Mouse (Mus musculus) midbrain, embryonic 16.5 days (tissue): ENCODE measurements around the gene Capn11. TPM values are rescaled to one million over a fixed set of nuclear protein-coding genes. Genes with fewer than 3 reads are reported as not detected.
A peak's percentile ranks its signal among the peaks of the same experiment; 100 is the strongest.

Experiments
- ATAC-seq: fragments of 200-750 bp; cut with Nextera tagmentation; 2 replicates; pipeline ENCODE4 v1.8.0; 2017; ENCODE audit warnings: moderate TSS enrichment
- H3K27ac ChIP-seq: fragments of 300-500 bp; sonication (generic); 2 replicates; pipeline ENCODE4 v1.5.1; 2014; ENCODE audit warnings: mild to moderate bottlenecking, low read length, mixed read lengths
- H3K27me3 ChIP-seq: fragments of 300-500 bp; sonication (generic); 2 replicates; pipeline ENCODE4 v1.6.1; 2014; ENCODE audit warnings: low read depth, low read length, mixed read lengths; ENCODE audit not compliant: control insufficient read depth, insufficient read depth
- H3K36me3 ChIP-seq: fragments of 300-500 bp; sonication (generic); 2 replicates; pipeline ENCODE4 v1.6.1; 2014; ENCODE audit warnings: mild to moderate bottlenecking, low read length, moderate library complexity, mixed read lengths; ENCODE audit not compliant: control insufficient read depth, insufficient read depth
- H3K4me1 ChIP-seq: fragments of 300-500 bp; sonication (generic); 2 replicates; pipeline ENCODE4 v1.6.1; 2014; ENCODE audit warnings: mild to moderate bottlenecking, low read length, mixed read lengths; ENCODE audit not compliant: control insufficient read depth, insufficient read depth
- H3K4me2 ChIP-seq: fragments of 300-500 bp; sonication (generic); 2 replicates; pipeline ENCODE4 v1.6.1; 2014; ENCODE audit warnings: mild to moderate bottlenecking, low read length, mixed read lengths
- H3K4me3 ChIP-seq: fragments of 300-500 bp; sonication (generic); 2 replicates; pipeline ENCODE4 v1.5.1; 2014; ENCODE audit warnings: low read depth, mild to moderate bottlenecking, low read length, moderate library complexity, mixed read lengths
- H3K9ac ChIP-seq: fragments of 300-500 bp; sonication (generic); 2 replicates; pipeline ENCODE4 v1.6.1; 2014; ENCODE audit warnings: low read depth, low read length, mixed read lengths
- H3K9me3 ChIP-seq: fragments of 300-500 bp; sonication (generic); replicated peaks from 2 replicates; pipeline ENCODE4 v1.6.1; 2014; ENCODE audit warnings: mild to moderate bottlenecking, low read length, mixed read lengths; ENCODE audit not compliant: control insufficient read depth, poor library complexity, severe bottlenecking
- WGBS: fragments of 180-500 bp; shearing (Covaris S2); extraction: QIAGEN DNeasy Blood & Tissue Kit; methylation state at CpG from one replicate; pipeline ENCODE4 v1.1.7; 2014; 5-methylcytosine and 5-hydroxymethylcytosine counted together
- polyA plus RNA-seq: library from polyadenylated mRNA; unstranded; fragments of >200 nt; fragmentation: Nextera tagmentation; extraction: Ambion mirVana; gene quantifications from 2 replicates; pipeline ENCODE4 v1.2.1, GENCODE M21; 2015

Gene Capn11
- polyA plus RNA-seq, 1 experiment from 2014 or later = 0.89 TPM

DNA sequence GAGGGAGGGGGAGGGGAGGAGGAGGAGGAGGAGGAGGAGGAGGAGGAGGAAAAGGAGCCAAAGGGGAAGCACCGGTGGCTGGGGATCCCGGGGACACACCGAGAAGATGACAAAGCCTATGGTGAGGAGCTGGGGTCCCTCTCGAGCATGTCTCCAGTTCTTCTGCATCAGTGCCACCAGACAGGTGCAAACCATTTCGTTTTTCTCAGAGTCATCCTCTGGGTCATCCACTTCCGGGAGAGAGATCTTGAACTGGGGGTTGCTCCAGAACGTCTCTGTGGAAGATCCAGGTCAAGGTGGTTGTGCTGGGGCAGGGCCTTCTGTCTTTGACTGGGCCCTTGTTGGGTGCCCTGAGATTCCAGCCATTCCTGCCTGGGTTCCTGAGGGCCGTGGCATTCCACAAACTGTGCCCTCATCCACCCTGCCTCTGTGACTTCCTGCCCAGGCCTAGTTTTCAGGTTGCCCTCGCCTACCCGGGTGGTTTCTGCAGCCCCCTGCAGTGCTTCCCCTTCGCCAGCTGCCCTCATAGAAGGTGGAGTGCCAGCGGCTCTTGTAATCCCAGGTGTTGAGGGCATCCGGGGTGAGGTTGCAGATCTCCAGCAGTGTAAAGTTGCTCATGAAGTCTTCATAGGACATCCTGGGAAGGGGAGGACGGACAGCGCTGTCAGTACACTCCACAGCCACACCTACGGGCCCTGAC, 20.4 kb downstream of the Capn11 start:
- Histone ChIP-seq H3K4me1 (no peaks in the 10 kb centered on the region), H3K27me3 (no peaks in the 10 kb centered on the region), H3K4me3 (no peak overlapping the region), H3K27ac (no peak overlapping the region), H3K9ac (no peak overlapping the region), H3K36me3 (no peaks in the 10 kb centered on the region), H3K9me3 (no peaks in the 10 kb centered on the region), H3K4me2 (no peak overlapping the region)
- ATAC-seq = no peak
- WGBS = 82% methylated on average over 16 of the region's 16 CpGs

DNA sequence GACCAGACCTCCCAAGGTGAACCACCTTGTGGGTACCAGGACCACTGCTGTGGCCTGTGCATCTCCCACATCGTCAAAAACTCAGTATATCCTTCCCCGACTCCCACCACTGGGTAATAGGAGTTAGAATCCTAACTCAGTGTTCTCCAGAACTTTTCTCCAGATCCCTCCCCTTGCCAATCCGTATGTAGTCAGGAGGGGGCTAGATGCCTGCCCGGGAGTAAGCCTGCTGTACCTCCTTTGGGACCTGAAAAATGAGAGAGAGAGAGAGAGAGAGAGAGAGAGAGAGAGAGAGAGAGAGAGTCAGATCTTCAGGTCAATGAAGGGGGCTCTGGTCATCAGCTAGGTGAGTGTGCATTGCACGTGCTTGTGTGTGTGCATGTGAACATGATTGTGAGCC, 25.1 kb downstream of the Capn11 start:
- no peak overlapping the region for H3K9ac ChIP-seq
- ATAC-seq = no peak
- H3K36me3 ChIP-seq = no peaks in the 10 kb centered on the region
- 87% methylated on average over 5 of the region's 5 CpGs for WGBS
- H3K27ac ChIP-seq = no peak overlapping the region
- no peak overlapping the region for H3K4me2 ChIP-seq
- H3K4me3 ChIP-seq = no peak overlapping the region
- peaks cover 3% of the 10 kb centered on the region; the same call in 1 of the 2 replicates for H3K4me1 ChIP-seq
- no peaks in the 10 kb centered on the region for H3K27me3 ChIP-seq
- no peaks in the 10 kb centered on the region for H3K9me3 ChIP-seq

DNA sequence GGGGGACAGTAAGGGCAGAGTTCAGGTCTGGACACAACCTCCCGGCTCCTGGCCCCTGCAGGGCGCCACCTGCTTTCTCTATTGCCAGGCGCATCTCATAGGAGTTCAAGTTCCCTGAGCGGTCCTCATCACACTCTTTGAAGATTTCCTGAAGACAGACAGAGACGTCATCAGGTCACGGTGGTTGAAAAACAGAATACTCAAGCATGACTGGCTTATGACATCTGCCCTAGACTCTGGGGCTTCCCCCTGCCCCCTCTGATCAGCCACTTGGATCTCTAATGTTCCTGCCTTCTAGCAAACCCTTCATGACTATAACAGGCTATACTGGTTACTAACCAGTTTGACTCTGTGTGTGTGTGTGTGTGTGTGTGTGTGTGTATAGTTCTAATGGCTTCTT, 27.2 kb downstream of the Capn11 start:
- no peaks in the 10 kb centered on the region for H3K36me3 ChIP-seq
- no peaks in the 10 kb centered on the region for H3K27me3 ChIP-seq
- 74% methylated on average over 6 of the region's 6 CpGs for WGBS
- H3K27ac ChIP-seq = no peak overlapping the region
- no peak overlapping the region for H3K4me3 ChIP-seq
- H3K4me2 ChIP-seq = no peak overlapping the region
- H3K9me3 ChIP-seq = no peaks in the 10 kb centered on the region
- H3K4me1 ChIP-seq = peaks cover 3% of the 10 kb centered on the region; the same call in 1 of the 2 replicates
- no peak for ATAC-seq
- no peak overlapping the region for H3K9ac ChIP-seq

DNA sequence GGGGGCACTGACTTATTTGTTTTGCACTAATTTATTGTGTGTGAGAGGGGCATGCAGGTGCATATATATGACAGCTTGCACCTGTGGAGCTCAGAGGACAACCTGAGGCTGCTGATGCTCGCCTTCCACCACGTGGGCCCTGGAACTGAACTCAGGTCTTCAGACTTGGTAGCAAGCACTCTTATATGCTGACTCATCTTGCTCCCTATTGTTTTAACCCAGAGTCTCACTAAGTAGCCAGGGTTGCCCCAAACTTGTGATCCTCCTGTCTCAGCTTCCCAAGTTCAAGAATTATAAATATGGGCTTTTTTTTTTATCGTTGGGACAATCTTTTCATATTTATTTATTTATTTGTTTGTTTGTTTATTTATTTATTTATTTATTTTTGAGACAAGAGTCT, 28.1 kb downstream of the Capn11 start:
- 45% methylated on average over 3 of the region's 3 CpGs for WGBS

DNA sequence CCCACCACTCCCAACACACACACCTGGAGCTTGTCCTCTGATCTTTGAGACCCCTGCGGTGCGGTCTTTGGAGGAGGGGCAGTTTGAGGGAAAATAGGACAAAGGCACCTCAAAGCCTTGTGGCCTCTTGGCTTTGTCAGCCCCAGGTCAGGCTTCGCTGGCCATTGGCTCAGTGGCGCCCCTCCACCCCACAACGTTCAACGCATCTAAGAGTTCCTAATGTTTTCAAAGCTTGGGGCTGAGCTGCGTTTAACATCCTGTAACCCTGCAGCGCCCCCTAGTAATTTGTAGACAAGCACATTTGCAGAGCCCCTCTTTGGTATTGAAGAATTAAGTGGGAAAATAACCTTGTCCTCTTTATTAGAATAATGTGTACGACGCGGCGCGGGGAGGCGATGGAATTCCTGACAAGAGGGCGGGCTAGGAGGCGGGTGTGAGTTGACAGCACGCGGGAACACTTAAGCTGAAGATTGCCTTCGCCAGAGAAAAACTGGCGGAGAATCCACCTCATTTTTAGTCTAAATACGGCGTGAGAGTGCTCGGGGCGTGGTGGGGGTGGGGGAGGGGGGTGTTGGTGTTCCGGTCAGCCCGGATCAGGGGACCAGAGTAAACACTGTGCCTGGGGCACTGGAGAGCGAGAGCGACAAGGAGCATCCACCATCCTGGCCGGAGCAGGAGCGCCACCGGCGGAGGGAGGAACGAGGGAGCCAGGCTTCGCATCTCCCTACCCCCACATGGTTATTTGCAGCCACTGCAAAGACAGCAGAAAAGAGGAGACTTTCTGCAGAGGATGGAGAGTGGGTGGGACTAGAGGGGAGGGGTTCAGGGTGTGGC, 29.0 kb downstream of the Capn11 start:
- peak; percentile 87 for ATAC-seq
- Histone ChIP-seq H3K27ac (peak overlapping the region; percentile 83), H3K9me3 (no peaks in the 10 kb centered on the region), H3K4me3 (peak overlapping the region; percentile 50), H3K9ac (peak overlapping the region; percentile 74), H3K36me3 (no peaks in the 10 kb centered on the region), H3K4me2 (peak overlapping the region; percentile 77), H3K4me1 (peaks cover 6% of the 10 kb centered on the region; the same call in 1 of the 2 replicates), H3K27me3 (no peaks in the 10 kb centered on the region)
- under 1% methylated on average over 34 of the region's 34 CpGs for WGBS

More for the DNA sequence above, 28.1 kb downstream of the Capn11 start:
- H3K9ac ChIP-seq = no peak overlapping the region
- no peaks in the 10 kb centered on the region for H3K9me3 ChIP-seq
- no peaks in the 10 kb centered on the region for H3K27me3 ChIP-seq
- peak; percentile 7; the same call in 1 of the 2 replicates for ATAC-seq
- peak overlapping the region; percentile 77 for H3K4me2 ChIP-seq
- no peak overlapping the region for H3K27ac ChIP-seq
- H3K4me1 ChIP-seq = peaks cover 6% of the 10 kb centered on the region; the same call in 1 of the 2 replicates
- no peak overlapping the region for H3K4me3 ChIP-seq
- no peaks in the 10 kb centered on the region for H3K36me3 ChIP-seq

DNA sequence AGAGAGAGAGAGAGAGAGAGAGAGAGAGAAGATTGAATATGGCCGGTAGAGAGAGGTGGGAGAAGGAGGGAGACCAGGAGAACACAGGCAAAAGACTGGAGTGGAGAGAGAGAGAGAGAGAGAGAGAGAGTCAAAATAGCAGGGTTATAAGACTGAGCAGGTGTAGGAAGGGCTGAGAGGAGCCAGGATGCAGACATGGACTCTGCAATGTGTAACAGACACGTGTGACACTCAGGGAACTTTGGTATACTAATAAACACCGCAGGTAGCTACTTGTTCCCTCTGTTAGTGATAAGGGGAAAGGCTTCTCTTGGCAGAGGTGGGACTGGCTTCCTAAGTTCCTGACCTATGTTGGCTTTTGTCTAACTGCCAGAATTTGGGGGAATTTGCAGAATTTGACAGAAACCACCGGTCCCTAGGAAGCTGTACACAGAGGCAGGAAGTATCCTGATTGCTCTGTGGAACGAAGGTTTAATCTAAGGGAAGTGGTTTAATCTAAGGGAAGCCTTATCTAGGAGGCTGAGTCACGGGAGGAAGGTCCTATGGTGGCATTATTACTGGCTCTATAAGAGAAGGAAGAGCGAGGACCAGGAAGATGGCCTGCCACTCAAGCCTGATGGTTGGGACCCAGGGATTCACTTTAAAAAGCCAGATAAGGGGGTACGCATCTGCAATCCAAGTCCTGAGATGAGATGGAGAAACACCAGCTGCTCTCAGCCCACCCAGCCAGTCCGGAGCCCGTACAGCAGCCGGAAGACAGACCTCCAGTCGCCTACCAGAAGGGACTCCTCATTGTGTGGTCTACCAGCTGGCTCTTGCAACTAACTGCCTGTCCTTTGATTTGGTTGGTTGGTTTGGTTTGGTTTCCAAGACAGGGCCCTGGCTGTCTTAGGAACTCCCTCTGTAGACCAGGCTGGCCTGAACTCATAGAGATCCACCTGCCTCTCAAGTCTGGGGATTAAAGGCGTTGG, 30.0 kb downstream of the Capn11 start:
- WGBS = 64% methylated on average over 13 of the region's 13 CpGs
- no peaks in the 10 kb centered on the region for H3K27me3 ChIP-seq
- peak; percentile 27; the same call in 1 of the 2 replicates for ATAC-seq
- H3K4me3 ChIP-seq = peak overlapping the region; percentile 50
- no peaks in the 10 kb centered on the region for H3K36me3 ChIP-seq
- peaks cover 6% of the 10 kb centered on the region; the same call in 1 of the 2 replicates for H3K4me1 ChIP-seq
- no peaks in the 10 kb centered on the region for H3K9me3 ChIP-seq
- H3K27ac ChIP-seq = peak overlapping the region; percentile 83; the same call in 1 of the 2 replicates
- H3K9ac ChIP-seq = no peak overlapping the region
- peak overlapping the region; percentile 77 for H3K4me2 ChIP-seq

DNA sequence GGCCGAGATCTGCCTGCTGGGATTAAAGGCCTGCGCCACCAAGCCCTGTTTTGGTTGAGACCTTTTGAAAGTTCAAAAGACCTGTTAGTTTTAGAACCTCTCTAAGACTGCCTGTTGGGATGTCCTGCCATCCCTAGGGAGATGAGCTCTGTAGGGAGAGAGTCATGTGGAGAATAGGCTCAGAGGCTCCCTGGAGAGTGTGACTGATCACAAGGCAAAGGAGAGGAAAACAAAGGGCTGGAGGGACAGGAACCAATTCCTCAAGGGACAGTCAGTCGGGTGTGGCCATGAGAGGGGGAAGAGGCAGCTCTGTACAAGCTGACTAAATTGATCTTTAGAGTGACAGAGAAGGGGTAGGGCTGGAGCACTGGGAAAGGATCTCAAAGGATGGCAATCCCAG, 31.0 kb downstream of the Capn11 start:
- H3K4me1 ChIP-seq = peaks cover 6% of the 10 kb centered on the region; the same call in 1 of the 2 replicates
- no peak overlapping the region for H3K4me3 ChIP-seq
- no peak for ATAC-seq
- no peaks in the 10 kb centered on the region for H3K9me3 ChIP-seq
- H3K36me3 ChIP-seq = no peaks in the 10 kb centered on the region
- no peak overlapping the region for H3K9ac ChIP-seq
- no peak overlapping the region for H3K27ac ChIP-seq
- no peaks in the 10 kb centered on the region for H3K27me3 ChIP-seq
- 21% methylated on average over 3 of the region's 3 CpGs for WGBS
- H3K4me2 ChIP-seq = no peak overlapping the region

DNA sequence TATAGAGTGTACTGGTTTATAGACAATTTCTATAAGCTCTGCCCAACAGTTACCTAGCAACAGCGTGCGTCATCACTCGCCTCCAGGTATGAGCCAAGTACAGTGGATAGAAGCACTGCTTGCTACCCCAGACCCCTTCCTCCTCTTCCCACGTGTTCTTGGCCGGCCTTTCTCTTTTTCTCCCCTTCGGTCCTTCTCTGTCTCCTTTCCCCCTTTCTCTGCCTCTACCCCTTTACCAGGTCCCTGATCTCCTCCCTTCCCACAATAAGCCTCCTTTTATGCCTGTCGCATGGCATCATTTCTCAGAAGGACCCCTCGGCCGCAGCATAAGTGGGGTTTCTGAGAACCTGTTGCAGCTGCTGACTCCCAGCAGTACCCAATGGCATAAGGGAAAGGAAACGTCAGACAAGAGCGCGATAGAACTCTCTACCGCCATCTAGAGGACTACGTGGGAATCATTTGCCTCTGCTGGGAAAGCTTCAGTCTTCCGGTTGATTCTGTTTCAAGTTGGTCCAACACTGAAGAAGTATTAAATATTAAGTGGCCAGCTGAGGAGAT, 32.5 kb downstream of the Capn11 start:
- H3K36me3 ChIP-seq = no peaks in the 10 kb centered on the region
- 21% methylated on average over 15 of the region's 15 CpGs for WGBS
- H3K9ac ChIP-seq = no peak overlapping the region
- H3K4me3 ChIP-seq = no peak overlapping the region
- peaks cover 6% of the 10 kb centered on the region; the same call in 1 of the 2 replicates for H3K4me1 ChIP-seq
- H3K9me3 ChIP-seq = no peaks in the 10 kb centered on the region
- no peaks in the 10 kb centered on the region for H3K27me3 ChIP-seq
- H3K4me2 ChIP-seq = peak overlapping the region; percentile 46
- no peak overlapping the region for H3K27ac ChIP-seq
- no peak for ATAC-seq
